Mouse (Mus musculus) forebrain, embryonic 14.5 days (tissue): Measurements from ENCODE around the gene Zdhhc1. TPM values are rescaled to one million over a fixed set of nuclear protein-coding genes. Genes with fewer than 3 reads are reported as not detected.

Source experiments
- ATAC-seq: fragments of 200-750 bp; cut with Nextera tagmentation; 2 replicates; pipeline ENCODE4 v1.8.0; 2017; ENCODE audit warnings: mild to moderate bottlenecking, moderate library complexity
- DNase-seq: peaks from one replicate; pipeline ENCODE4 v3.0.0-alpha.2; 2015; ENCODE audit warnings: low spot score
- H3K27ac ChIP-seq: fragments of 300-500 bp; sonication (generic); 2 replicates; pipeline ENCODE4 v1.5.1; 2014; ENCODE audit warnings: low read depth, mild to moderate bottlenecking, control low read depth, low read length, moderate library complexity
- H3K27me3 ChIP-seq: fragments of 300-500 bp; sonication (generic); replicated peaks from 2 replicates; pipeline ENCODE4 v1.6.1; 2014; ENCODE audit warnings: low read length, control low read depth, mixed read lengths; ENCODE audit not compliant: control insufficient read depth, insufficient read depth
- H3K36me3 ChIP-seq: fragments of 300-500 bp; sonication (generic); 2 replicates; pipeline ENCODE4 v1.6.1; 2014; ENCODE audit warnings: low read length, control low read depth; ENCODE audit not compliant: control insufficient read depth, insufficient read depth
- H3K4me1 ChIP-seq: fragments of 300-500 bp; sonication (generic); 2 replicates; pipeline ENCODE4 v1.6.1; 2014; ENCODE audit warnings: antibody characterized with exemption, low read length, control low read depth; ENCODE audit not compliant: control insufficient read depth, insufficient read depth
- H3K4me2 ChIP-seq: fragments of 300-500 bp; sonication (generic); 2 replicates; pipeline ENCODE4 v1.6.1; 2014; ENCODE audit warnings: mild to moderate bottlenecking, control low read depth, low read length
- H3K4me3 ChIP-seq: fragments of 300-500 bp; sonication (generic); 2 replicates; pipeline ENCODE4 v1.5.1; 2014; ENCODE audit warnings: low read depth, low read length, control low read depth
- H3K9ac ChIP-seq: fragments of 300-500 bp; sonication (generic); 2 replicates; pipeline ENCODE4 v1.6.1; 2014; ENCODE audit warnings: mild to moderate bottlenecking, low read length, control low read depth, moderate library complexity
- H3K9me3 ChIP-seq: fragments of 300-500 bp; sonication (generic); replicated peaks from 2 replicates; pipeline ENCODE4 v1.6.1; 2016; ENCODE audit warnings: low read length, control low read depth, mixed read lengths; ENCODE audit not compliant: control insufficient read depth
- WGBS: fragments of 180-500 bp; shearing (Covaris S2); extraction: QIAGEN DNeasy Blood & Tissue Kit; methylation state at CpG from one replicate; pipeline ENCODE4 v1.1.7; 2014; 5-methylcytosine and 5-hydroxymethylcytosine counted together
- polyA plus RNA-seq: library from polyadenylated mRNA; unstranded; fragments of >200 nt; fragmentation: Nextera tagmentation; extraction: Ambion mirVana; gene quantifications from 2 replicates; pipeline ENCODE4 v1.2.1, GENCODE M21; 2014

The Zdhhc1 gene
- polyA plus RNA-seq, 1 experiment from 2014 or later: 15.5 TPM

- ATAC-seq: no peak
- Histone ChIP-seq H3K4me1 (no peaks in the 10 kb centered on the region), H3K36me3 (no peaks in the 10 kb centered on the region), H3K9ac (no peak overlapping the region), H3K27me3 (no peaks in the 10 kb centered on the region), H3K4me2 (no peak overlapping the region), H3K27ac (no peak overlapping the region), H3K9me3 (no peaks in the 10 kb centered on the region), H3K4me3 (no peak overlapping the region)
- no peak for DNase-seq
- 53% methylated on average over 1 of the region's 1 CpGs for WGBS
These were observed 7.4 kb downstream of the Zdhhc1 start for GRCm38 (mm10) chr8:105489281-105489680.

DNA sequence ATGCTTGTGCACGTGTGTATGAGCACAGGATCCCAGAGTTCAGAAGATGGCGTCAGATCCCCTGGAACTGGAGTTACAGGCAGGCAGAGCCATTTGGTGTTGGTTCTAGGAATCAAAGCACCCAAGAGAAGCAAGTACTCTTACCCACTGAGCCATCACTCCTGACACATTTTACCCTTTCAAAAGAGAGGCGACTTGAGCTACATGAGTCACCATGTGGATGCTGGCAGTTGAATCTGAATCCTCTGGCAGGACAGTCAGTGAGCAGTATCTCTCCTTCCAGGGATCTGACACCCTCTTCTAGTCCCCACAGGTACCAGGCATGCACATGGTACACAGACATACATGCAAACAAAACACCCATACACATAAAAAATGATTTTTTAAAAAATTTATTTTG, 8.6 kb downstream of the Zdhhc1 start:
- no peak overlapping the region for H3K4me3 ChIP-seq
- no peak overlapping the region for H3K9ac ChIP-seq
- no peaks in the 10 kb centered on the region for H3K4me1 ChIP-seq
- H3K9me3 ChIP-seq: no peaks in the 10 kb centered on the region
- H3K4me2 ChIP-seq: no peak overlapping the region
- ATAC-seq: no peak
- DNase-seq: no peak
- H3K27ac ChIP-seq: no peak overlapping the region
- 74% methylated on average over 3 of the region's 3 CpGs for WGBS
- H3K27me3 ChIP-seq: no peaks in the 10 kb centered on the region
- no peaks in the 10 kb centered on the region for H3K36me3 ChIP-seq

GRCm38 (mm10) chr8:105484392-105484791, 12.3 kb downstream of the Zdhhc1 start:
- WGBS: 13% methylated on average over 2 of the region's 2 CpGs
- DNase-seq (peak; percentile 34), ATAC-seq (peak; percentile 40; the same call in 1 of the 2 replicates)
- Histone ChIP-seq H3K9ac (no peak overlapping the region), H3K4me2 (no peak overlapping the region), H3K4me3 (no peak overlapping the region), H3K27me3 (no peaks in the 10 kb centered on the region), H3K27ac (no peak overlapping the region), H3K4me1 (no peaks in the 10 kb centered on the region), H3K36me3 (no peaks in the 10 kb centered on the region), H3K9me3 (no peaks in the 10 kb centered on the region)

DNA sequence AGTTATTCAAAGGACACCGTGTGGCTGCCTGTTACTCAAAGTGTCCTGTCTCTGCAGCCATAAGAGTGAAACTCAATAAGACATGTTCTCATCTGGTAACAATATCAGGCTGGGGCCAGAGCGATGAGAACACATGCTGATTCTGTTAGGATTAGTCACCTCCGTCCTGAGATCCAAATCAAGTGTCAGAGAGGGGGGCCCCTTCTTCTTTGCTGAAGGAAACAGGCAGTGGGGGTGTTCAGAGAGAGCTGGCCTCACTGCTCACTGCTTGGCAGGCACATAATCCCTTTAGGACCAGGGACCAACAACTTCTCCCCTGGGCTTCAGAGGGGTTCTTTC, 12.7 kb downstream of the Zdhhc1 start:
- no peak overlapping the region for H3K27ac ChIP-seq
- DNase-seq: no peak
- no peaks in the 10 kb centered on the region for H3K36me3 ChIP-seq
- no peaks in the 10 kb centered on the region for H3K9me3 ChIP-seq
- H3K4me1 ChIP-seq: no peaks in the 10 kb centered on the region
- no peak overlapping the region for H3K9ac ChIP-seq
- 35% methylated on average over 3 of the region's 3 CpGs for WGBS
- no peak for ATAC-seq
- H3K4me3 ChIP-seq: no peak overlapping the region
- H3K4me2 ChIP-seq: no peak overlapping the region
- H3K27me3 ChIP-seq: no peaks in the 10 kb centered on the region

DNA sequence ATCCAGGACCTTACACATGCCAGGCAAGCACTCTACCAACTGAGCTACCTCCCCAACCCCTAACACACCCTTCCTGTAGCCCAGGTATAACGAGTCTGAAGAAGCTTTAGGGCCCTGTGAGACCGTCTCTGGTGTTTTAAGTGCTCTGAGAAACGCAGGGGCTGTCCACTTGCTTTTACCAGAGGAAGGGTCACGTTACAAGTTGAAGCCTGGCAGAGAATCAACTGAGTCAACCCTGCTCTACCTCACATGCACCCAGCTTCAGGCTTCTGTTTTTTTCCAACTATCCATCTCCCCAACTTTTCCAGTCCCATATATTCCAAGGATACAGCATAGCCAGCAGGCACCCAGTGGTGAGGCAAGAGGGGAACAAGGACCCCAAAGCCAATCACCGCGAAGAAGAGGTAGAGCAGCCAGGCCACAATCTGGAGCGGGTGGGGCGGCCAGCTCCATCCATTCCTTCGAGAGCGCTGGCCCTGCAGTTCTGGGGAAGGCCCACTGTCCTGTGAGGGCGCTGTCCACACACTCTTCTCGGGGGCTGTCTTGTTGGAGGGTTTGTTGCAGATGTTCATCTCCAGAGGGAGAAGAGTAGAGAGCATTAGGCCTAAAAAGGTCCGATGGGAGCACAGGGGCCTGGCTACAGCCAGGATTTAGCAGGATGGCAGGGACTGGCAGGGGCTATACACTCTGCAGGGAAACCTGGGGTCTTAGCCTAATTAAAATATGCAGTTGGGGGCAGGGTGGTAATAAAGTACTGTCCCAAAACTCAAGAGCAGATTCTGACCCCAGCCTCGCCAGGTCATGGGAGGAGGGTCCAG, 13.3 kb downstream of the Zdhhc1 start:
- Histone ChIP-seq H3K9me3 (no peaks in the 10 kb centered on the region), H3K4me2 (no peak overlapping the region), H3K27ac (no peak overlapping the region), H3K4me3 (no peak overlapping the region), H3K4me1 (no peaks in the 10 kb centered on the region), H3K9ac (no peak overlapping the region), H3K27me3 (no peaks in the 10 kb centered on the region), H3K36me3 (0 out of 2 replicates have a peak, but pooled peaks cover 3% of the 10 kb centered on the region)
- 30% methylated on average over 14 of the region's 14 CpGs for WGBS
- DNase-seq (no peak), ATAC-seq (no peak; the same call in 1 of the 2 replicates)

- Histone ChIP-seq H3K36me3 (0 out of 2 replicates have a peak, but pooled peaks cover 3% of the 10 kb centered on the region), H3K4me3 (no peak overlapping the region), H3K9ac (no peak overlapping the region), H3K27ac (no peak overlapping the region), H3K4me1 (no peaks in the 10 kb centered on the region), H3K9me3 (no peaks in the 10 kb centered on the region), H3K27me3 (no peaks in the 10 kb centered on the region), H3K4me2 (no peak overlapping the region)
- 84% methylated on average over 8 of the region's 8 CpGs for WGBS
- no peak for ATAC-seq
- DNase-seq: no peak
These were observed 14.6 kb downstream of the Zdhhc1 start for GRCm38 (mm10) chr8:105482123-105482522.

GRCm38 (mm10) chr8:105481453-105481852, 15.2 kb downstream of the Zdhhc1 start:
- 0 out of 2 replicates have a peak, but pooled peaks have one; percentile 15 for ATAC-seq
- Histone ChIP-seq H3K4me3 (no peak overlapping the region), H3K36me3 (0 out of 2 replicates have a peak, but pooled peaks cover 3% of the 10 kb centered on the region), H3K4me1 (no peaks in the 10 kb centered on the region), H3K4me2 (no peak overlapping the region), H3K27ac (no peak overlapping the region), H3K9me3 (no peaks in the 10 kb centered on the region), H3K27me3 (no peaks in the 10 kb centered on the region), H3K9ac (no peak overlapping the region)
- WGBS: 75% methylated on average over 6 of the region's 6 CpGs
- DNase-seq: no peak

DNA sequence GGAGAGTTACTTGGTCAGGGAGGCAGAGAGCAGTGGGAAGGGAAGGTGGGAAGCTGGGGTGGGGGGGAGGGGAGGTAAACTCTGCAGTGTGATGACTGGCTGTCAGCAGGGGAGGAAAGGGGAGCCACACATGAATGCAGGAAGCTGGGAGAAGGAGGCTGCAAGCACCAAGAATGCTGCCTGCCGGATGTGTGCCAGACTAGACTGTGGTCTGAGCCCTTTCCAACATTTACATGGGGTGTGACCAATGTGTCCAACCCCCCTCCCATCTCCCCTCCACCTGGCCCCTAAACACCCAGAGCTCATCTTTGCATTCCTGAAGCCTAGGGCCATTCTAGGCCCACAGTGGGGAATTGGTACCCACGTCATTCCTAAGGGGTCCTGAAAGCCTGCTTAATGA, 15.7 kb downstream of the Zdhhc1 start:
- Histone ChIP-seq H3K27me3 (no peaks in the 10 kb centered on the region), H3K4me2 (no peak overlapping the region), H3K4me3 (no peak overlapping the region), H3K4me1 (no peaks in the 10 kb centered on the region), H3K36me3 (0 out of 2 replicates have a peak, but pooled peaks cover 3% of the 10 kb centered on the region), H3K27ac (no peak overlapping the region), H3K9me3 (no peaks in the 10 kb centered on the region), H3K9ac (no peak overlapping the region)
- 35% methylated on average over 2 of the region's 2 CpGs for WGBS
- no peak for ATAC-seq
- no peak for DNase-seq

DNA sequence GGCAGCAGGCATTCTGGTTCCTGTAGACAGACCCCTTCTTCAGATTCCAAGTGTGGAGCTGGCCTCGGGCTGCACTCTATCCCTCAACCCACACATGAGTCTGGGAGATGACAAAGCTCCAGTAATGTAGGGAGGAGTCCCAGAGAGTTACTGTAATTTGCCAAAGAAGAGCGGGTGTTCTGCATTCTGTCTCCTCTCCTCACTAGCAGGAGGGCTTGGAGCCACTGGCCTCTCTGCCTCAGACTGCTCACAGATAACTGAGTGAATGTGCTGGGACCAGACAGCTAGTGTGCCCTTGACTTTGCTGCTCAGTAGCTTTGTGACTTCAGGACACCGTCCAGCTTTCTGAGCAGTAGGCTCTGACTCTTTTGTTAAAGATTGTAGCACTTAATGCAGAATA, 18.9 kb downstream of the Zdhhc1 start:
- peaks cover 9% of the 10 kb centered on the region for H3K4me1 ChIP-seq
- H3K9me3 ChIP-seq: no peaks in the 10 kb centered on the region
- 0 out of 2 replicates have a peak, but pooled peaks cover 3% of the 10 kb centered on the region for H3K36me3 ChIP-seq
- DNase-seq: no peak
- H3K9ac ChIP-seq: no peak overlapping the region
- no peaks in the 10 kb centered on the region for H3K27me3 ChIP-seq
- ATAC-seq: no peak
- no peak overlapping the region for H3K27ac ChIP-seq
- WGBS: 88% methylated on average over 3 of the region's 3 CpGs
- no peak overlapping the region for H3K4me2 ChIP-seq
- H3K4me3 ChIP-seq: no peak overlapping the region
